Comparison of ENCODE assay signal across 46 mouse cellular contexts in genomic region chr9:101919324-101919723, GRCm38 (mm10). TPM values are rescaled to one million over a fixed set of nuclear protein-coding genes. Genes with fewer than 3 reads are reported as not detected.
"Had no signal": no experiment of that assay in that cellular context is flagged by ENCODE, and none has a peak within 500 bp of the region (broad histone marks: within the 10 kb centered on the region; RNA-seq: fewer than 3 reads in every experiment).

No protein-coding gene starts in this region.

- H3K9ac ChIP-seq: limb, embryonic 12.5 days; limb, embryonic 13.5 days; limb, embryonic 15.5 days; liver, embryonic 12.5 days; liver, embryonic 13.5 days; liver, embryonic 14.5 days; liver, embryonic 15.5 days; liver, postnatal 0 days; lung, embryonic 14.5 days; lung, embryonic 15.5 days; midbrain, embryonic 12.5 days; midbrain, embryonic 13.5 days; midbrain, embryonic 15.5 days; neural tube, embryonic 12.5 days; neural tube, embryonic 13.5 days had no signal

- H3K27me3 ChIP-seq: limb, embryonic 13.5 days; limb, embryonic 15.5 days; liver, embryonic 12.5 days; liver, embryonic 13.5 days; liver, embryonic 15.5 days; lung, embryonic 15.5 days; midbrain, embryonic 12.5 days; midbrain, embryonic 13.5 days; midbrain, embryonic 15.5 days; neural tube, embryonic 12.5 days; neural tube, embryonic 13.5 days had no signal

- H3K4me3 ChIP-seq: limb, embryonic 10.5 days; limb, embryonic 12.5 days; limb, embryonic 13.5 days; limb, embryonic 15.5 days; liver, embryonic 12.5 days; liver, embryonic 13.5 days; liver, embryonic 15.5 days; lung, embryonic 15.5 days; megakaryocyte, embryonic 14.5 days; midbrain, embryonic 10.5 days; midbrain, embryonic 12.5 days; midbrain, embryonic 13.5 days; midbrain, embryonic 15.5 days; myocyte; neural tube, embryonic 12.5 days; neural tube, embryonic 13.5 days had no signal

- ATAC-seq: liver, embryonic 12.5 days; liver, postnatal 0 days; lung, postnatal 0 days; midbrain, embryonic 13.5 days; midbrain, embryonic 15.5 days had no signal

- H3K4me1 ChIP-seq: limb, embryonic 10.5 days; limb, embryonic 12.5 days; limb, embryonic 13.5 days; limb, embryonic 15.5 days; liver, embryonic 12.5 days; liver, embryonic 13.5 days; liver, embryonic 15.5 days; megakaryocyte, embryonic 14.5 days; midbrain, embryonic 12.5 days; midbrain, embryonic 13.5 days; midbrain, embryonic 15.5 days; neural tube, embryonic 12.5 days; neural tube, embryonic 13.5 days had no signal

- H3K36me3 ChIP-seq: limb, embryonic 10.5 days; limb, embryonic 12.5 days; limb, embryonic 13.5 days; limb, embryonic 15.5 days; liver, embryonic 12.5 days; liver, embryonic 13.5 days; liver, embryonic 15.5 days; lung, embryonic 15.5 days; midbrain, embryonic 15.5 days; neural tube, embryonic 12.5 days had no signal

- H3K27ac ChIP-seq: limb, embryonic 10.5 days; limb, embryonic 12.5 days; limb, embryonic 13.5 days; limb, embryonic 15.5 days; liver, embryonic 12.5 days; liver, embryonic 13.5 days; liver, embryonic 14.5 days; liver, embryonic 15.5 days; lung, embryonic 15.5 days; macrophage; midbrain, embryonic 10.5 days; midbrain, embryonic 12.5 days; midbrain, embryonic 13.5 days; midbrain, embryonic 15.5 days; neural tube, embryonic 12.5 days; neural tube, embryonic 13.5 days had no signal

- DNase-seq: left cerebral cortex, postnatal 4 days; liver; liver, embryonic 13.5 days; liver, postnatal 0 days; lung, adult 18-20 months; lung, adult 2 months; lung, embryonic 14.5 days; lung, postnatal 10 days; lung, postnatal 14 days; lung, postnatal 36 days; lung, postnatal 4 days; midbrain, embryonic 14.5 days had no signal

- H3K9me3 ChIP-seq: limb, embryonic 10.5 days; limb, embryonic 12.5 days; limb, embryonic 13.5 days; limb, embryonic 15.5 days; liver, embryonic 12.5 days; liver, embryonic 13.5 days; liver, embryonic 15.5 days; lung, embryonic 15.5 days; midbrain, embryonic 10.5 days; midbrain, embryonic 12.5 days; midbrain, embryonic 13.5 days; midbrain, embryonic 15.5 days; neural tube, embryonic 12.5 days; neural tube, embryonic 13.5 days had no signal

- H3K4me2 ChIP-seq: limb, embryonic 12.5 days; limb, embryonic 13.5 days; limb, embryonic 15.5 days; liver, embryonic 11.5 days; liver, embryonic 12.5 days; liver, embryonic 13.5 days; liver, embryonic 15.5 days; lung, embryonic 14.5 days; lung, embryonic 15.5 days; midbrain, embryonic 12.5 days; midbrain, embryonic 13.5 days; midbrain, embryonic 15.5 days; neural tube, embryonic 12.5 days; neural tube, embryonic 13.5 days had no signal

RNA-seq across cellular contexts. Expression of gene 9630041A04Rik, which starts 57.7 kb away (rescaled TPM):
- total RNA-seq: left cerebral cortex, postnatal 10 days; left cerebral cortex, postnatal 14 days; left cerebral cortex, postnatal 25 days; left cerebral cortex, postnatal 36 days; left cerebral cortex, postnatal 4 days; liver, adult 2 months; megakaryocyte progenitor cell, adult 5-6 weeks; megakaryocyte, adult 5-6 weeks; megakaryocyte-erythroid progenitor cell, adult 5-6 weeks; midbrain, postnatal 0 days; monocyte, adult 5-6 weeks had no signal
- polyA plus RNA-seq: limb, embryonic 10.5 days; limb, embryonic 11.5 days; limb, embryonic 12.5 days; limb, embryonic 13.5 days; limb, embryonic 14.5 days; limb, embryonic 15.5 days; liver, adult 2 months; liver, embryonic 11.5 days; liver, embryonic 12.5 days; liver, embryonic 13.5 days; liver, embryonic 14.5 days; liver, embryonic 15.5 days; liver, embryonic 16.5 days; liver, postnatal 0 days; lung, adult 2 months; lung, embryonic 15.5 days; lung, embryonic 16.5 days; lung, postnatal 0 days; macrophage; midbrain, embryonic 10.5 days; myocyte; neural tube, embryonic 11.5 days had no signal
